Mouse (Mus musculus): ENCODE results near the gene Ldha.
A peak's percentile ranks its signal among the peaks of the same experiment; 100 is the strongest.

Gene Ldha

GRCm38 (mm10) chr7:46838104-46838671 lies 3.1 kb upstream of the Ldha start:
- no peak for DNase-seq (ENCODE audit: low spot score in 2 of 2)

GRCm38 (mm10) chr7:46838891-46839302 lies 2.4 kb upstream of the Ldha start:
- no peak for DNase-seq (ENCODE audit: low spot score in 2 of 2)

- no peak for DNase-seq (ENCODE audit: low spot score in 2 of 2)
Observed at GRCm38 (mm10) chr7:46839446-46839845, 1.8 kb upstream of the Ldha start.

GRCm38 (mm10) chr7:46839861-46840260 lies 1.4 kb upstream of the Ldha start:
- no peak for DNase-seq (ENCODE audit: low spot score in 2 of 2)

- DNase-seq (ENCODE audit: low spot score in 2 of 2) = no peak
Observed at GRCm38 (mm10) chr7:46840326-46840725, 949 bp upstream of the Ldha start.

- no peak for DNase-seq (ENCODE audit: low spot score in 2 of 2)
Observed at GRCm38 (mm10) chr7:46842278-46842677, 1.0 kb downstream of the Ldha start.

- DNase-seq (ENCODE audit: low spot score in 2 of 2) = no peak
Observed at GRCm38 (mm10) chr7:46843576-46843975, 2.3 kb downstream of the Ldha start.

GRCm38 (mm10) chr7:46845211-46845977 lies 4.1 kb downstream of the Ldha start:
- DNase-seq (ENCODE audit: low spot score in 2 of 2) = peak; percentile 86 to 92

- peak; percentile 38 to 74 for DNase-seq (ENCODE audit: low spot score in 2 of 2)
Observed at GRCm38 (mm10) chr7:46845978-46846485, 4.8 kb downstream of the Ldha start.

- DNase-seq (ENCODE audit: low spot score in 2 of 2) = peak; percentile 60 to 79
Observed at GRCm38 (mm10) chr7:46846486-46847244, 5.4 kb downstream of the Ldha start.

- no peak for DNase-seq (ENCODE audit: low spot score in 2 of 2)
Observed at GRCm38 (mm10) chr7:46849287-46849686, 8.0 kb downstream of the Ldha start.

- DNase-seq (ENCODE audit: low spot score in 2 of 2) = no peak
Observed at GRCm38 (mm10) chr7:46851026-46851425, 9.8 kb downstream of the Ldha start.

GRCm38 (mm10) chr7:46852666-46853065 lies 11.4 kb downstream of the Ldha start:
- DNase-seq (ENCODE audit: low spot score in 2 of 2) = no peak

- DNase-seq (ENCODE audit: low spot score in 2 of 2) = no peak
Observed at GRCm38 (mm10) chr7:46853365-46853764, 12.1 kb downstream of the Ldha start.

GRCm38 (mm10) chr7:46855866-46856560 lies 14.7 kb downstream of the Ldha start:
- DNase-seq (ENCODE audit: low spot score in 2 of 2) = no peak

GRCm38 (mm10) chr7:46857436-46857835 lies 16.2 kb downstream of the Ldha start:
- no peak for DNase-seq (ENCODE audit: low spot score in 2 of 2)

- DNase-seq (ENCODE audit: low spot score in 2 of 2) = no peak
Observed at GRCm38 (mm10) chr7:46859031-46859430, 17.8 kb downstream of the Ldha start.

- DNase-seq (ENCODE audit: low spot score in 2 of 2) = no peak
Observed at GRCm38 (mm10) chr7:46860996-46861395, 19.7 kb downstream of the Ldha start, which contains the start of gene Ldhc. Gene Ldhc (plus strand): TSS chr7:46861203.

- no peak for DNase-seq (ENCODE audit: low spot score in 2 of 2)
Observed at GRCm38 (mm10) chr7:46871988-46872387, 30.7 kb downstream of the Ldha start.

- no peak for DNase-seq (ENCODE audit: low spot score in 2 of 2)
Observed at GRCm38 (mm10) chr7:46876841-46877240, 35.6 kb downstream of the Ldha start.

- DNase-seq (ENCODE audit: low spot score in 2 of 2) = no peak
Observed at GRCm38 (mm10) chr7:46877255-46877654, 36.0 kb downstream of the Ldha start.

GRCm38 (mm10) chr7:46879851-46880250 lies 38.6 kb downstream of the Ldha start:
- no peak for DNase-seq (ENCODE audit: low spot score in 2 of 2)

Data from spleen, postnatal 4 days (tissue).